Mouse (Mus musculus) thymus, adult 2 months (tissue): ENCODE measurements around the gene Pyy.

ENCODE experiments used
- CTCF ChIP-seq: fragments of 200-500 bp; IDR thresholded peaks from 2 replicates; pipeline ENCODE4 v1.5.1; 2012; ENCODE audit warnings: mild to moderate bottlenecking, control low read depth, low read length, moderate library complexity, borderline replicate concordance; ENCODE audit not compliant: control insufficient read depth, poor library complexity, insufficient read depth; ENCODE audit errors: extremely low read depth
- POLR2A ChIP-seq: fragments of 200-500 bp; IDR thresholded peaks from 2 replicates; pipeline ENCODE4 v1.6.1; 2012; ENCODE audit warnings: mild to moderate bottlenecking, low read length, control low read depth, moderate library complexity; ENCODE audit not compliant: control insufficient read depth, poor library complexity, insufficient read depth; ENCODE audit errors: extremely low read depth

- TF ChIP-seq CTCF (peak; percentile 88), POLR2A (no peak)
Observed at GRCm38 (mm10) chr11:102102485-102103258, 5.0 kb downstream of the Pyy start.
